Mouse (Mus musculus) kidney, adult 11 months (tissue): Measurements from ENCODE around the gene Pdxp.

Experiments used
- DNase-seq: peaks from one replicate; pipeline ENCODE4 v3.0.0; 2022

Gene Pdxp

DNA sequence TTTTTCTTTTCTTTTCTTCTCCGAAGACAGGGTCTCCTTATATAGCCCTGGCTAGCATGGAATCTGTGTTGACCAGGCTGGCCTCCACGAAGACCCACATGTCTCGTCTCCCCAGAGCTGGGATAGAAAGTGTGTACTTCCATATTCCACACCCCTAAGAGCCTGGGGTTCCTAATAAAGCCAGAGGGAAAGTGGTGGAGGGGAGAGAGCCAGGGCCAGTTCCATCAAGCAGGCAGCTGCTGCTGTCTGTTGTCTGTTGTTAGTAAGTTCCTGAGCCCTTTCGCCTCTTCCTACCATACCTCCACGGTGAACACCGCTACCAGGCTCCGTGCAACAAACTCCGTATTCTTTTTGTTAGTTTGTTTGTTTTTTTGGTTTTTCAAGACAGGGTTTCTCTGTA is 14.8 kb downstream of the Pdxp start:
- no peak for DNase-seq

DNA sequence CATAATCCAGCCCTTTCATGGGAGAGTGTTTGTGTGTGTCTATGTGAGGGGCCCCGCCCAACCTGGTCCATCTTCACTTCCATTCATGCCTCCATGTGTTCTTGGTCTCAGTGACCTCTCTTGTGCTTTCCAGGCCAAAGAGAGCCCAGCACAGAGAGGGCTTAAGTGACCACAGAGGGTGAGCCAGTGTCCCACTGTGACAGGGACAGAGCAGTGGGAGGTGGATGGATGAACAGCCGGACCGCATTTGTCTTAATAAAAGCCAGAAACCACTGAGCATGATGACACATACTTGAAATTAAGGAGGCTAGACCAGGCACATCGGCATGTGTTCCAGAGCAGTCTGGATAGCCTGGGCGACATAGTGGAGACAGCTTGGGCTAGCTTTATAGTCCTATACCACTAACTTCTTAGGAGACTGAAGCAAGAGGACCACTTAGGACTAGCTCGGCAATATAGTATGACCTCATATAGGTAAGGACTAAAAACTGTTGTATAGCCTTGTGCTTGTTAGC is 16.5 kb downstream of the Pdxp start:
- DNase-seq = no peak

DNA sequence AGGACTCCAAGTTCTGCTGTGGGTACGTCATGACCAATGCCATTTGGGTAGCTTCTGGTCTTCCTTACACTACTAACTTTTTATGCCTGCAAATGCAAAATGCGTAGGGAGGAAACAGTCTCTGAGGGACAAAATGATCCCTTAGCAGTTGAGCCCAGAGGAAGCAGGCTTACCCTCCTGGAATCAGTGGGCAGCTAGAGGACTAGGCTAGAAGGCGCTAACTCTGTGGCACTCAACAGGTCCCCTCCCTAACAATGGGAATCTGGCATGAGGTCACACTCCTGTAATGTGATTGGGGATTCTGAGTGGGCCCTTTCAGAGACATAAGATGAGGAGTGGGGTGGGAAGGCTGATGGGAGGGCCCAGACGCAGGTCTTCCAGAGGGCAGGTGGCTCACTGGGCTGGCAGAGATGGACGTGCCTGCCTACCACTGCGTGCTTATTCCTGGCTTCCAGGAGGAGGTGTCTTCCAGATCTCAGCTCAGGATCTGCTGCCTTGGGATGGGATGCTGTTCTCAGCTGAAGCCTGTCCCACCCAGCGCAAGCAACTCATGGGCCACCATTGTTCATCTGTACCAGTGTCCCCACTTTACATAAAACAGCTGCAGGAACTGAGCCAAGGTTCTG is 17.2 kb downstream of the Pdxp start:
- DNase-seq = no peak

DNA sequence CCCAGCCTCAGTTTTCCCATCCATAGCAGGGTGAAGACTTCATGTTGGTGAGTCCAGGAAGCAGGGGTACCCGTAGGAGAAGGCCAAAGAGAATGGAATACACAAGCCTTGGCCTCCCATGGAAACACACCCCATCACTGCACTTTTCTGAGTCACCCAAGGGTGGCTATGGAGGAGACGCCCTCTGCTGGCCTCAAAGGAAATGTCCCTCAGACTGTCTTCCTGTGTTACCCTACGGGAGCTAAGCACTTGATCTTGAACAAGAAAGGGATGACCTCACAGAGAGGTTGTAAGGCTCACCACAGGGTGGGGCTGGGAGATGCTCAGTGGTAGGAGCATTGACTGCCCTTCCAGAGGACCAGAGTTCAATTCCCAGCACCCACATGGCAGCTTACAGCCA is 17.9 kb downstream of the Pdxp start:
- peak; percentile 37 for DNase-seq

DNA sequence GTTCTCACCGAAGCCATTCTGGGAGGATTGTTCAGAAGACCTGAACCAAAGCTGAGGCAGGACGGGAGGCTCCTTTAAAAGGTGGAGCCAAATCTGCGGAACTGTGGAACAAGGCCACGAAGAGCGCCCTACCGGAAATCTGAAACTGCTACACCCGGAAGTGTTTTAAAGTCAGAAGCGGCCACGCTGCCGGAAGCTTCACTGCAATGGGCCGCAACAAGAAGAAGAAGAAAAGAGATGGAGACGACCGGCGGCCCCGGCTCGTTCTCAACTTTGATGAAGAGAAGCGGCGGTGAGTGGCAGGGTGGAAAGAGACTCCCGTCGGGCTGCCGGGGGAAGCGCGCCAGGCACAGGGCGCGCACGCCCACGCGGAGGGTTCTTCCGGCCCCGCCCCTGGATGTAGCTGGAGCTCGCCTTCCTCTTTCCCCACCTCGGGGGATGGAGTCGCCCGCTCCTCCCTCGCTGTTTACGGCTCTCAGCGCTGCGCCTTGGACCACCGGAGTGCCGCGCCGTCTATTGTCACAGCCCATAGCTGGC is 21.1 kb downstream of the Pdxp start, which contains the start of gene Nol12:
Gene Nol12 (plus strand): TSS at position 150 of the 537 bp plus-strand sequence.
- DNase-seq = peak; percentile 80

DNA sequence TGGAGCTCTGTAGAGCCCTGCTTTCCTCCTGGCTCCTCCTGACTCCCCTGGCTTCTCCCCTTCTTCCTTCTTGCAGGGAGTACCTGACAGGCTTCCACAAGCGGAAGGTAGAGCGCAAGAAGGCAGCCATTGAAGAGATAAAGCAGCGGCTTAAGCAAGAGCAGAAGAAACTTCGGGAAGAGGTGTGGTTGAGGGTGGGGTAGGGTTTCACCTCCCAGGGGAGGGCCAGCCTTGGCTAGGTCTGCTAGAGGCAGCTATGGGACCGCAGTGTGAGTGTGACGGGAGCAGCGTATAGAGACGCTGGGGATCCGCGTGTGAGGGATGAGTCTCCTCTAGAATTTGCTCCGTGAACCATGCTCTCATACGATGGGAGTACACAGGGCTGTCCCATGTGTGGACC is 22.7 kb downstream of the Pdxp start:
- no peak for DNase-seq

DNA sequence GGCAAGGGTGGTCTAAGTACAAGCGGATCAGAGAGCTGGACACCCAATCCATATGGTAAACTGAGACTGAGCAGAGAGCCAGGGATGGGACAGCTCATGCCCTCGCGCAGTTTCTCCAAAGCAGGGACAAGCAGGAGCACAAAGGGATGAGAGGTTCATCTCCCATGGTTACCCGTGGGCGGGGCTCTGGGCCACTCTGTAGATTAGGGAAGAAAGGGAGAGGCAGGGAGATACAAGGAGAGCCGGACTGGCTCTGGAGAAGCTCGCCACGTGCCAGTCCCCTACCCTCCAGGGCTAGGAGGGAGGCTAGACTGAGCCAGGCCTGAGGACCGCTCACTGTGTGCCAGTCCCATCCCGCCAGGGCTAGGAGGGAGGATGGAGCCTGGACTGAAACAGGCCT is 23.6 kb downstream of the Pdxp start:
- no peak for DNase-seq

DNA sequence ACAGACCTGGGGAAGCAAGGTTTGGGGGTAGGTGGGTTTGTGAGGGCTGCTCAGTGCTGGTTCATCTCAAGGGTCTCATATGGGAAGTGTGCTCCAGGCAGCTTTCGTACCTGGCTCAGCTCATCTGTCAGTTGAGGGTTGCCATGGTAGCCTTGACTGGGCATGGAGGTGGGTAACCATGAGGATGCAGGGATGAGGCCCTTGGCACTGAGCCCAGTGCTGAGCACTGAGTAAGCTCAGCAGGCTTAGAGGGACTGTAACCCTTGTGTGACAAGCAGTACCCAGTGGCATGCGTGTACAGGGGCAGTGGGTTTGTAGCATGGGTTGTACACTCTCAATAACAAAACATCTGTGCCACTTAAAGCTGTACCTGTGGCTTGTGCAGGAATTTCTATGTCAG is 24.2 kb downstream of the Pdxp start:
- DNase-seq = no peak

DNA sequence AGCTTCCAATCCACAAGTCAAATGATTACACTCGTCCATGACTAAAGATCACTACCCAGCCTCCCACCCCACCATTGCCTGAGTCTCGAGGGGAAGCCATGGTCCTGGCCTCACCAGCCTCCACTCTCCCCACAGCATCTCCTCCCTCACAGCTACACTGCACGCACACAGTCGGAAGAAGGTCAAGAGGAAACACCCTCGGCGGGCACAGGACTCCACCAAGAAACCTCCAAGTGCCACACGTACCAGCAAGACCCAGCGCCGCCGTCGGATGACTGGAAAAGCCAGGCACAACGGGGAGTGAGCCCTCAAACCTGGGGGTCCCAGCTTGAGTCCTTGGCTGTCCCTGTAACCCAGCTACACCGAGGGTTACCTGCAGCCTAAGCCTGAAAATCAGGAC is 26.6 kb downstream of the Pdxp start:
- DNase-seq = no peak

DNA sequence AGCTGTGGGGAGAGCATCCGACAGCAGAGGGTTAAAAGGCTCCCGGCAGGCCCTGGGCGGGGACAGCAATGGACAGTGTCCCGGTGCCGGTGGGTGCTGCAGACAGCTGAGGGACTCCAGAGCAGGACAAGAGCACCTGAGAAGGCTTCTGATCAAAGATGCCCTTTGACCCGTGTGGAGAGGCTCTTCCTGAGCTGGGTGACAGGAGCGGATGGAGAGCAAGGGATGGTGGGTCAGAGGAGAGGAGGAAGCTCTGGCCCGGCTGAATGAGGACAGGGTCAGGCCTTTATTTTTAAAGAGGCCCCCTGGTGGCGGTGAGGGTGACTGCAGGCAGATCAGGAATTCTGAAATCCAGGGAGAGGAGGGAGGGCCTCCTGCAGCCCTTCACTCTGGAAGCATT is 28.9 kb downstream of the Pdxp start:
- DNase-seq = peak; percentile 67

DNA sequence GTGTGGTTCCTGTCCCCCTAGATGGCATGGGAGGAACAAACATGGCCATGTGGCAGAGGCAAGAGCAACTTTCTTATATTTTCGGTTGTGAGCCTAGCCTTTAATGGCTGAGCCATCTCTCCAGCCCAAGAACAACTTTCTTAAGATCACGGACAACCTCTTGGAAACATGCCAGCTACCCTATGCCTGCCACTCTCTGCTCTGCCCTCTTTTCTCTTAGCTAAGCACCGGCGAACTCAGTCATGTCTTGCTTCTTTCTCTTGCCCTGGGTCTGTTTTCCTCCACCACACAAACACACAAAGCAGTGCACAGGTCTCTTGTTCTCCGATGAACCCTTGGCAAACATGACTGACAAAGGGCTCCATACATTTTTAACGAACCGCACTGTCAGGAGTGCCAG is 32.5 kb downstream of the Pdxp start:
- DNase-seq = no peak

DNA sequence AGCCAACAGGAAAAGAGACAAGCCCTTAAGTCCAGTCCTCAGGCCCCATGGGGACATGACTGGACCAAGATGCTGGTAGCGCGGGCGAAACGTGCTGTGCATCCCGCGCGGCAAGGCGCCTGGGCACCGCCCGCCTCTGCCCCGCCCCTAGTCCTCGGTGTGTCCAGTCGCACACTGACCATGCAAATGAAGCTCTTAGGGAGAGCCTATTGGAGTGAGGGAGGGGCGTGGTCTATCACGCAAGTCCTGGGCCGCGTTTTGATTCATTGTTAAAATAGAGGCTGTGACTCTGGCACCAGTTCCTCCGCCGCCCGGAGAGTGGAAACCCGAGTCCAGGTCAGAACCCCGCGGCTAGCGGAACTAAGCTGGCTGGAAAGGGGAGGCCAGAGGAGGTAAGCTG is 33.9 kb downstream of the Pdxp start, which contains the start of gene Triobp:
Gene Triobp (plus strand): TSS at position 68 of the 400 bp plus-strand sequence.
- peak; percentile 88 for DNase-seq

DNA sequence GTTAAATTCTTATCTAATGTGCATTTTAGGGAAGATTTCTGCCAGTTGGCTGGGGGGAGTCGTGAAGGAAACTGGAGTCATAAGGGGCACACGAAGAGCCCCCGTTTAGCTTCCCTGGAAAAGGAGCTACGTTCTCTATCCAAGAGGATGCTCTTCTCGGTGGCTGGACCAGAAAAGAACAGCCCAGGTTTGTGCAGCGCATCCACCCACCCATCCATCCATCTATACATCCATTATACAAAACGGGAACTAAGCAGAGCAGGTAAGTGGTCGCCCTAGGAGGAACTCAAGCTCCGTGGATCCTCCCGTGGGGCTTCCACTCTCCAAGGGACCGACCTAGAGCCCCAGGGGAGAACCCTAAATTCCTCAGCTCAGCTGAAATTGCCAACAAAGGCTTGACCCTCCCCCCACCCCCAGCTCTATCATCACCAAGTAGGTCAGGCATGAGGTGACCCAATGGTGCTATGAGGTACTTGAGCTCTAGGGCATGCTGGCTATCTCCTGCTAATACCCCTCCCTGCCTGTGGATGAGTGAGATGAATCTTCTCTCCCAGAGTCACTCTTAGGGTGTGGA is 34.5 kb downstream of the Pdxp start:
- no peak for DNase-seq

DNA sequence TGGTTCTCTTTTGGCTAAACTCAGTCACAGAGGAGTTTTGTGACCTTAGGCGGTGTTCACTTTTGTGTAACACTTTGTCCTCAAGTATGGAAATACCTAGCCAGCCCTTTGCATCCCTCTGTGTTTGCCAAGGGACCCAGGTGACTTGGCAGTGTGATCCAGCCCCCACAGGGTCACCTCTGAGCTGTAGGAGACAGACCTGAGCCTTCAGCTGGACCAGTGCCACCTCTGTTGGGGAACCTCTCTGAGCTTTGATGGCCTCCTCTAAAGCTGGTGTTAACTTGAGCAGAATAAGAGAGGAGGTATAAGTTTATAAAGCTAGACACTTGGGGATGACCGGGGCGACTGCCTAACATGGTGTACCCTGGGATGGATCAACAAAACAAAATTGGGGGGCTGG is 35.2 kb downstream of the Pdxp start:
- DNase-seq = no peak

DNA sequence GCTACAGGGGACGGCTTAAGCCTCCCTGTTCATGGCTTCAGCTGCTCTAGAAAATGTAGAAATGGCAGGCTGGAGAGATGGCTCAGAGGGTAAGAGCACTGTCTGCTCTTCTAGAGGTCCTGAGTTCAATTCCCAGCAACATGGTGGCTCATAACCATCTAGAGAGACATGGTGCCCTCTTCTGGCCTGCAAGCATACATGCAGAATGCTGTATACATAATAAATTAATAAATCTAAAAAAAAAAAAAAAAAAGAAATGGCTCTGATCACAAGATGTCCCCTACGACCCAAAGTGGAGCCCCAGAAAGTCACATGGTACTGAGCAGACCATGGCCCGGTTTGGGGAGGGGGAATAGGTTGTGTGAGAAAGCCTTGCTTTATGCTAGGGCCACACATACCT is 41.9 kb downstream of the Pdxp start:
- no peak for DNase-seq

DNA sequence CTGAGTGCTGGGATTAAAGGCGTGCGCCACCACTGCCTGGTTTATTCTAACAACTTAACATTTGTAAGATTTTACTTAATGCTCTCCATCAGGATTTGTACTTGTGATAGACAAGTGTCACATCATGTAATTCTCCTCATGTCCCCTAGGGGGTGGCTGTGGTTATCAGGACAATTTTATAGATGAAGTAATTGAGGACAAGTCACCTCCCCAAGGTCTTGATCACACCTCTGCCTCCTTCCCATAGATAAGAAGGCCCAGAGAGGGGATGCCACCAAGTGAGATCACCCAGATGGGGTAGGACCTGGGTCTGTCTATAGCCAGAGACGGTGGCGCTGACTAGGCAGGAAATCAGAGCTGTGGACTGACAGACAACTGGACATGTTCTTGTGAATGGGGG is 42.6 kb downstream of the Pdxp start:
- DNase-seq = no peak

DNA sequence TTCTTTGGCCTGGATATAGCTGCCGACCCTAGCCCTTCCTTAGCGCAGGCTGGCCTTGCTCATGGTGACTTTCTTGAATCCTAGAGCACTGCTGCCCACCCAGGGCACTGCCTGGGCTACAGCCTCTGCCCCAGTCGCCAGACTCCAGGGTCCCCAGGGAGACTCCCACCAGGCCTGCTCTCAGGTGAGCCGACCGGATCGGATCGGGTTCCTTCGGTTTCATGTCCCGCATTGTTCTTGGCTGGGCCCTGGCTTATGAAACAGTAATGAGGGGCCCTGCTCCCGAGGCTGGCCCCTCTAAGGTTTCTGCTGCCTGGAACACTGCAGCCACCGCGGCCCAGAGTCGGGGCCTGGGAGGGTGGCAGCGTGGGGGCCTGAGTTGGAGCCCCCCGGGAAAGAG is 43.3 kb downstream of the Pdxp start:
- DNase-seq = no peak

DNA sequence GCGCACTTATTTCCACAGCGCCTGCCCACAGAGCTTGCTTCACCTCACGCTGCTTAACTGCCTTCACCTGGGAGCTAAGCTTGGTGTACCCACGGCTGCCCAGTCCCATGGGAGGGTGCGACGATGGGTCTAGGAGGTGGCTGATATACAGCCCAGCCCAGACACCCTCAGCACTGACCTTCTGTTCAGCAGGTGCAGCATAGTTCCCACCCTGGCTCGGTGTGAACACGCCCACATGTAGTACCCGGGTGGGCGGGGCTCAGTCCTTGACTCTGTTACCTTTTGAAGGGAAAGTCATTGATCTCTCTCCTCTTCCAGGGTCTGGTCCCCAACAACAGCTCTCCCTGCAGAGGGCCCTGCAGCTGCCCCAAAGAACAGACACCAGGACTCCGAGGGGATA is 45.8 kb downstream of the Pdxp start:
- DNase-seq = no peak

DNA sequence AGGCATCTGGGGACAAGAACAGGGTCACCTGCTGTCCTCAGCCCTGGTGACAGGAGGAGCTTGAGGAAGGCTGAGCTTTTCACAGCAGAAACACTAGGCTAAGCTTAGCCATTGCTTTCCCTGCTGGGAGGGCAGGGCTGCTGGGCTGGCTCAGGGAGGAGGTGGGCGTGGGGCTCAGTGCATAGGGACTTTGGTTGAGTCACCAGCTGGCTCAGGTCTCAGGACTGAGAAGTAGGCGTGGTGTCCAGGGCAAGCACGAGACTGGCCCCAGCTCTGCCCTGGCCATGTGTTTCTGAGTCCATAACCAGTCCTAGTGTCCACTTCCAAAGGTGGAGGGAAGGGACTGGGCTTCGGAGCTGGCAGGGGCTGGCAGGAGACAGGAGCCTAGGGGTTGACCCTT is 46.4 kb downstream of the Pdxp start:
- no peak for DNase-seq

DNA sequence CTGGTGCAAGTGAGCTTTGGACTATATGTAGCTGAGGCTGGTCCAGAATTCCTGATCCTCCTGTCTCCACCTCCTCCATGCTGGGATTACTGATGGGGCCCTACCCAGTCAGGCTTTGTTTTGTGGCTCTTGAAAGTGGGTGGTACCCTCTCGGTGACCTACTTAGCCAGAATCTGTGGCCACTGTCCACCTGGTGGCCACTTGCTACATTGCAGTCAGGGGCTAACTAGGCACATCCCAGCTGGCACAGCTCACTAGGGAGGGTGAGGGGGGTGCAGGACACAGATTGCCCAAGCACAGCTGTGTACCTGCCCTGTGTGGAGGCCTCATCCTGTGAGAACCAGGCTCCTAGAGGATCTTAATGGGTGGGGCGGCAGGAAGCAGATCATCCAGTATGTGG is 49.2 kb downstream of the Pdxp start:
- peak; percentile 59 for DNase-seq
